Comparison of ENCODE assay signal across 22 mouse cellular contexts in the genomic region with DNA sequence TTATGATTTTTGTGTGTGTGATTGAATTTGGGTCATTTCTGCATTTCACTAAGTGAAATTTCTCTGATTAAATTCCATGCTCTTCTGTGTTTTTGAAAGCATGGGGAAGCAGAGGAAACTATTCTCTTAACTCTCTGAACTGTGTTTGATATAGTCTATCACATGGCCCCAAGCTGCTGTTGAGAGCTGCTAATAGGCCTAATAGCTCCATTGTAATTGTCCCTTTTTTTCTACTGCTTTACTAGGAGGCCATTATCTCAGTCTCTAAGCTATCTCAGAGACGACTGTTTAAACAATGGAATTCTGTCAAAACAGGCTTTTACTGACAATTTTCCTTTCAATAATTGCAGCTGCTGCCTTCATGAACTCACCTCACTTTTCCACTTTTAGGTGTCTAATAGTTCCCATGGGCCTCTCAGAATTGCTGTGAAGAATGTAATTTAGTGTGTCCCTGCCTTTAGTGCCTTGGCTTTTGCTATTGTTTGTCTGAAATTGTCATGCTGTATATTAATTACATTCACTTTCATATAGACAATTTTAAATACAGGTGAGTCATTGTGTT.
DNase-seq lines count a peak whose midpoint lies in the region; ATAC-seq lines count a peak whose summit lies in the region.
"Had no signal": no experiment of that assay in that cellular context is flagged by ENCODE, and none has a peak within 500 bp of the region (broad histone marks: within the 10 kb centered on the region; RNA-seq: fewer than 3 reads in every experiment).

No protein-coding gene starts in this region.

- H3K4me1 ChIP-seq in midbrain, embryonic 14.5 days (ENCODE audit: control insufficient read depth, insufficient read depth, low read length) = no peaks in the 10 kb centered on the region
- no peaks in the 10 kb centered on the region for H3K4me1 ChIP-seq in midbrain, embryonic 11.5 days (ENCODE audit: control insufficient read depth, insufficient read depth, low read length)
- peaks cover 3% of the 10 kb centered on the region; the same call in 1 of the 2 replicates for H3K4me1 ChIP-seq in forebrain, embryonic 16.5 days (replicated peaks; ENCODE audit: control insufficient read depth, insufficient read depth, low read length)
- H3K4me1 ChIP-seq: embryonic facial prominence, embryonic 13.5 days; heart, embryonic 12.5 days; hindbrain, embryonic 10.5 days; intestine, embryonic 15.5 days had no signal

- no peak overlapping the region for H3K9ac ChIP-seq in midbrain, embryonic 14.5 days (replicated peaks; ENCODE audit: low read length)
- H3K9ac ChIP-seq in midbrain, embryonic 11.5 days (ENCODE audit: low read length) = no peak overlapping the region
- H3K9ac ChIP-seq in forebrain, embryonic 16.5 days (replicated peaks; ENCODE audit: low read depth, low read length) = no peak overlapping the region
- H3K9ac ChIP-seq: embryonic facial prominence, embryonic 13.5 days; heart, embryonic 12.5 days; hindbrain, embryonic 14.5 days; intestine, embryonic 15.5 days had no signal

- ATAC-seq in midbrain, embryonic 14.5 days (ENCODE audit: low FRiP score, low TSS enrichment) = no peak
- no peak for ATAC-seq in midbrain, embryonic 11.5 days (ENCODE audit: low FRiP score)
- ATAC-seq in forebrain, embryonic 16.5 days = peak; percentile 95
- ATAC-seq: CD4-positive, CD25-positive, alpha-beta regulatory T cell, adult 4 months; intestine, embryonic 15.5 days had no signal

- H3K4me3 ChIP-seq in midbrain, embryonic 14.5 days (replicated peaks; ENCODE audit: low read depth, low read length) = no peak overlapping the region
- H3K4me3 ChIP-seq in midbrain, embryonic 11.5 days (ENCODE audit: low read depth, low read length) = no peak overlapping the region
- H3K4me3 ChIP-seq in forebrain, embryonic 16.5 days (replicated peaks; ENCODE audit: low read length) = no peak overlapping the region
- H3K4me3 ChIP-seq: embryonic facial prominence, embryonic 13.5 days; gastrocnemius, adult 2 months; heart, embryonic 12.5 days; hindbrain, embryonic 10.5 days; intestine, embryonic 15.5 days had no signal

- no peaks in the 10 kb centered on the region for H3K36me3 ChIP-seq in midbrain, embryonic 14.5 days (ENCODE audit: control insufficient read depth, insufficient read depth, low read length)
- no peaks in the 10 kb centered on the region for H3K36me3 ChIP-seq in midbrain, embryonic 11.5 days (ENCODE audit: control insufficient read depth, insufficient read depth, low read length)
- no peaks in the 10 kb centered on the region for H3K36me3 ChIP-seq in forebrain, embryonic 16.5 days (ENCODE audit: control insufficient read depth, insufficient read depth)
- H3K36me3 ChIP-seq: embryonic facial prominence, embryonic 13.5 days; G1E; heart, embryonic 12.5 days; hindbrain, embryonic 10.5 days; intestine, embryonic 15.5 days had no signal

- H3K27me3 ChIP-seq in midbrain, embryonic 14.5 days (ENCODE audit: control insufficient read depth, insufficient read depth, low read length) = no peaks in the 10 kb centered on the region
- no peaks in the 10 kb centered on the region for H3K27me3 ChIP-seq in midbrain, embryonic 11.5 days (ENCODE audit: control insufficient read depth, insufficient read depth, low read length)
- no peaks in the 10 kb centered on the region for H3K27me3 ChIP-seq in forebrain, embryonic 16.5 days (replicated peaks; ENCODE audit: control insufficient read depth, insufficient read depth, low read length)
- H3K27me3 ChIP-seq: embryonic facial prominence, embryonic 13.5 days; heart, embryonic 12.5 days; intestine, embryonic 15.5 days had no signal

- H3K9me3 ChIP-seq in midbrain, embryonic 14.5 days (ENCODE audit: control insufficient read depth, low read length) = no peaks in the 10 kb centered on the region
- H3K9me3 ChIP-seq in midbrain, embryonic 11.5 days (ENCODE audit: control insufficient read depth, low read length) = no peaks in the 10 kb centered on the region
- no peaks in the 10 kb centered on the region for H3K9me3 ChIP-seq in forebrain, embryonic 16.5 days (ENCODE audit: control insufficient read depth, low read length)
- H3K9me3 ChIP-seq: embryonic facial prominence, embryonic 13.5 days; G1E; heart, embryonic 12.5 days; hindbrain, embryonic 10.5 days; intestine, embryonic 15.5 days had no signal

- DNase-seq in embryo, embryonic 10.5 days (ENCODE audit: low spot score) = peak; percentile 1
- DNase-seq in embryo, embryonic 11 days = no peak
- peak; percentile 2 for DNase-seq in midbrain, embryonic 14.5 days
- DNase-seq in midbrain, embryonic 11.5 days (ENCODE audit: low spot score, missing footprints) = no peak
- DNase-seq in layer of hippocampus, adult 18-20 months (ENCODE audit: low spot score in 2 of 2) = no peak
- DNase-seq in left cerebral cortex, adult 18-20 months (ENCODE audit: low spot score in 2 of 2) = no peak
- DNase-seq in frontal cortex, postnatal 10 days (ENCODE audit: low spot score in 2 of 2) = no peak
- DNase-seq: adrenal gland, postnatal 10 days; B cell, adult 2 months; cerebellum, adult 11-12 months; cerebellum, adult 9-10 months; cerebellum, postnatal 36 days; gastrocnemius, adult 2 months; gastrocnemius, postnatal 25 days had no signal

- 16% methylated on average over 1 of the region's 1 CpGs for WGBS in midbrain, embryonic 14.5 days
- WGBS in midbrain, embryonic 11.5 days = 14% methylated on average over 1 of the region's 1 CpGs
- WGBS in forebrain, embryonic 16.5 days = 0% methylated on average over 1 of the region's 1 CpGs

- no peak overlapping the region for H3K27ac ChIP-seq in midbrain, embryonic 14.5 days (replicated peaks; ENCODE audit: low read depth, low read length)
- H3K27ac ChIP-seq in midbrain, embryonic 11.5 days (ENCODE audit: low read depth, low read length) = no peak overlapping the region
- no peak overlapping the region for H3K27ac ChIP-seq in forebrain, embryonic 16.5 days (ENCODE audit: low read length)
- H3K27ac ChIP-seq: embryonic facial prominence, embryonic 13.5 days; gastrocnemius, adult 2 months; hindbrain, embryonic 10.5 days; hindbrain, embryonic 14.5 days; intestine, embryonic 15.5 days had no signal

- no peak overlapping the region for H3K4me2 ChIP-seq in midbrain, embryonic 14.5 days (ENCODE audit: low read length)
- H3K4me2 ChIP-seq in midbrain, embryonic 11.5 days = no peak overlapping the region
- no peak overlapping the region for H3K4me2 ChIP-seq in forebrain, embryonic 16.5 days (ENCODE audit: low read length)
- H3K4me2 ChIP-seq: embryonic facial prominence, embryonic 13.5 days; heart, embryonic 12.5 days; hindbrain, embryonic 14.5 days; intestine, embryonic 15.5 days had no signal

Comparison
In these comparisons a context has a peak if more than half of its experiments do, and no peak if none do; other contexts are left out.
1. DNase-seq: peak in embryo, embryonic 10.5 days (single experiment) and midbrain, embryonic 14.5 days (single experiment); none in embryo, embryonic 11 days (single experiment), midbrain, embryonic 11.5 days (single experiment), layer of hippocampus, adult 18-20 months (0 of 2), left cerebral cortex, adult 18-20 months (0 of 2) and frontal cortex, postnatal 10 days (0 of 2).